Mouse (Mus musculus): ENCODE measurements at regions not wholly inside any gene's neighbourhood (a gene's known extent, or its start where the extent isn't known, plus 50 kb on each side); places are given as distances from the start of the nearest gene placed in this dataset.
A peak's percentile ranks its signal among the peaks of the same experiment; 100 is the strongest.

GRCm38 (mm10) chr1:129148733-129149388, 124.2 kb upstream of the Thsd7b start:
- Histone ChIP-seq H3K4me2 (ENCODE audit: low read length) (no peak overlapping the region), H3K36me3 (ENCODE audit: insufficient read depth, low read length) (no peaks in the 10 kb centered on the region), H3K4me3 (replicated peaks; ENCODE audit: low read depth, low read length) (no peak overlapping the region), H3K9ac (ENCODE audit: low read depth, low read length) (no peak overlapping the region), H3K4me1 (replicated peaks; ENCODE audit: insufficient read depth, low read length) (0 out of 2 replicates have a peak, but pooled peaks cover 4% of the 10 kb centered on the region), H3K27ac (0 out of 2 replicates have a peak overlapping the region, but pooled peaks have one; percentile 25), H3K27me3 (ENCODE audit: insufficient read depth, low read length) (no peaks in the 10 kb centered on the region), H3K9me3 (replicated peaks; ENCODE audit: low read length) (no peaks in the 10 kb centered on the region)
- DNase-seq (ENCODE audit: low spot score), result peak; percentile 43
- 28% methylated on average over 7 of the region's 7 CpGs for WGBS
- no peak for TF ChIP-seq CTCF (IDR thresholded peaks at IDR 0.05; ENCODE audit: low read depth)
- ATAC-seq (replicated peaks; ENCODE audit: low FRiP score, low read depth), result peak; percentile 54

GRCm38 (mm10) chr1:129146395-129147094, 126.6 kb upstream of the Thsd7b start:
- Histone ChIP-seq H3K9ac (ENCODE audit: low read depth, low read length) (no peak overlapping the region), H3K4me1 (replicated peaks; ENCODE audit: insufficient read depth, low read length) (0 out of 2 replicates have a peak, but pooled peaks cover 4% of the 10 kb centered on the region), H3K9me3 (replicated peaks; ENCODE audit: low read length) (no peaks in the 10 kb centered on the region), H3K27me3 (ENCODE audit: insufficient read depth, low read length) (no peaks in the 10 kb centered on the region), H3K4me3 (replicated peaks; ENCODE audit: low read depth, low read length) (no peak overlapping the region), H3K36me3 (ENCODE audit: insufficient read depth, low read length) (no peaks in the 10 kb centered on the region), H3K27ac (peak overlapping the region; percentile 76), H3K4me2 (ENCODE audit: low read length) (no peak overlapping the region)
- peak; percentile 65 for DNase-seq (ENCODE audit: low spot score)
- TF ChIP-seq CTCF (IDR thresholded peaks at IDR 0.05; ENCODE audit: low read depth), result no peak
- 24% methylated on average over 4 of the region's 4 CpGs for WGBS
- ATAC-seq (replicated peaks; ENCODE audit: low FRiP score, low read depth), result peak; percentile 71

- Histone ChIP-seq H3K36me3 (ENCODE audit: insufficient read depth, low read length) (no peaks in the 10 kb centered on the region), H3K27ac (no peak overlapping the region), H3K9me3 (replicated peaks; ENCODE audit: low read length) (no peaks in the 10 kb centered on the region), H3K4me1 (replicated peaks; ENCODE audit: insufficient read depth, low read length) (no peaks in the 10 kb centered on the region), H3K4me2 (ENCODE audit: low read length) (no peak overlapping the region), H3K27me3 (ENCODE audit: insufficient read depth, low read length) (no peaks in the 10 kb centered on the region), H3K4me3 (replicated peaks; ENCODE audit: low read depth, low read length) (no peak overlapping the region), H3K9ac (ENCODE audit: low read depth, low read length) (no peak overlapping the region)
- ATAC-seq (replicated peaks; ENCODE audit: low FRiP score, low read depth) (no peak), DNase-seq (ENCODE audit: low spot score) (no peak)
- WGBS, result 71% methylated on average over 7 of the region's 7 CpGs
- TF ChIP-seq CTCF (IDR thresholded peaks at IDR 0.05; ENCODE audit: low read depth), result no peak
These were observed 134.3 kb upstream of the Thsd7b start for GRCm38 (mm10) chr1:129138783-129139182.

- no peak overlapping the region for H3K27ac ChIP-seq
- H3K9me3 ChIP-seq (replicated peaks; ENCODE audit: low read length), result no peaks in the 10 kb centered on the region
- no peak for ATAC-seq (replicated peaks; ENCODE audit: low FRiP score, low read depth)
- no peaks in the 10 kb centered on the region for H3K36me3 ChIP-seq (ENCODE audit: insufficient read depth, low read length)
- no peaks in the 10 kb centered on the region for H3K27me3 ChIP-seq (ENCODE audit: insufficient read depth, low read length)
- TF ChIP-seq CTCF (IDR thresholded peaks at IDR 0.05; ENCODE audit: low read depth), result no peak
- H3K4me3 ChIP-seq (replicated peaks; ENCODE audit: low read depth, low read length), result no peak overlapping the region
- no peaks in the 10 kb centered on the region for H3K4me1 ChIP-seq (replicated peaks; ENCODE audit: insufficient read depth, low read length)
- DNase-seq (ENCODE audit: low spot score), result no peak
- no peak overlapping the region for H3K9ac ChIP-seq (ENCODE audit: low read depth, low read length)
- H3K4me2 ChIP-seq (ENCODE audit: low read length), result no peak overlapping the region
- WGBS, result 67% methylated on average over 1 of the region's 1 CpGs
These were observed 166.0 kb upstream of the Thsd7b start for GRCm38 (mm10) chr1:129106961-129107557.

GRCm38 (mm10) chr1:129100997-129101396, 172.1 kb upstream of the Thsd7b start:
- TF ChIP-seq CTCF (IDR thresholded peaks at IDR 0.05; ENCODE audit: low read depth), result no peak
- Histone ChIP-seq H3K9ac (ENCODE audit: low read depth, low read length) (no peak overlapping the region), H3K4me2 (ENCODE audit: low read length) (no peak overlapping the region), H3K27ac (no peak overlapping the region), H3K36me3 (ENCODE audit: insufficient read depth, low read length) (no peaks in the 10 kb centered on the region), H3K27me3 (ENCODE audit: insufficient read depth, low read length) (no peaks in the 10 kb centered on the region), H3K9me3 (replicated peaks; ENCODE audit: low read length) (no peaks in the 10 kb centered on the region), H3K4me3 (replicated peaks; ENCODE audit: low read depth, low read length) (no peak overlapping the region), H3K4me1 (replicated peaks; ENCODE audit: insufficient read depth, low read length) (no peaks in the 10 kb centered on the region)
- 85% methylated on average over 8 of the region's 8 CpGs for WGBS
- ATAC-seq (replicated peaks; ENCODE audit: low FRiP score, low read depth) (no peak), DNase-seq (ENCODE audit: low spot score) (no peak)

- no peak for DNase-seq (ENCODE audit: low spot score)
- H3K4me2 ChIP-seq (ENCODE audit: low read length), result no peak overlapping the region
These were observed 194.8 kb upstream of the Thsd7b start for GRCm38 (mm10) chr1:129078274-129078673.

More at GRCm38 (mm10) chr1:129078274-129078673, 194.8 kb upstream of the Thsd7b start:
- no peak for ATAC-seq (replicated peaks; ENCODE audit: low FRiP score, low read depth)
- Histone ChIP-seq H3K27me3 (ENCODE audit: insufficient read depth, low read length) (no peaks in the 10 kb centered on the region), H3K9me3 (replicated peaks; ENCODE audit: low read length) (no peaks in the 10 kb centered on the region), H3K4me1 (replicated peaks; ENCODE audit: insufficient read depth, low read length) (no peaks in the 10 kb centered on the region), H3K27ac (no peak overlapping the region), H3K36me3 (ENCODE audit: insufficient read depth, low read length) (no peaks in the 10 kb centered on the region), H3K4me3 (replicated peaks; ENCODE audit: low read depth, low read length) (no peak overlapping the region), H3K9ac (ENCODE audit: low read depth, low read length) (no peak overlapping the region)
- 68% methylated on average over 3 of the region's 3 CpGs for WGBS
- peak; percentile 50; the same call in 1 of the 2 replicates for TF ChIP-seq CTCF (IDR thresholded peaks at IDR 0.05; ENCODE audit: low read depth)
